Mouse (Mus musculus) bone marrow, adult 2 months (tissue): Measurements from ENCODE around the gene Kdm6b. TPM values are rescaled to one million over a fixed set of nuclear protein-coding genes. Genes with fewer than 3 reads are reported as not detected.
A peak's percentile ranks its signal among the peaks of the same experiment; 100 is the strongest.

ENCODE experiments used
- H3K27ac ChIP-seq: fragments of 200-500 bp; 2 replicates; pipeline ENCODE4 v1.5.1; 2012; ENCODE audit warnings: low read depth, mild to moderate bottlenecking, control low read depth, inconsistent platforms, low read length; ENCODE audit not compliant: control insufficient read depth, poor library complexity, insufficient read depth
- H3K4me1 ChIP-seq: fragments of 200-500 bp; 2 replicates; pipeline ENCODE4 v1.6.1; 2011; ENCODE audit warnings: low read length; ENCODE audit not compliant: control insufficient read depth, insufficient read depth
- H3K4me3 ChIP-seq: fragments of 200-500 bp; replicated peaks from 2 replicates; pipeline ENCODE3; 2011; ENCODE audit warnings: mild to moderate bottlenecking, low read depth, low read length, control low read depth; ENCODE audit not compliant: control insufficient read depth
- CTCF ChIP-seq: fragments of 200-500 bp; IDR thresholded peaks from 2 replicates; pipeline ENCODE4 v1.5.1; 2011; ENCODE audit warnings: low read length, control low read depth; ENCODE audit not compliant: control insufficient read depth, insufficient read depth
- POLR2A ChIP-seq: fragments of 200-500 bp; IDR thresholded peaks from 2 replicates; pipeline ENCODE4 v1.6.1; 2011; ENCODE audit warnings: low read depth, mild to moderate bottlenecking, control low read depth, low read length, borderline replicate concordance; ENCODE audit not compliant: control insufficient read depth
- WGBS: fragments of 180-500 bp; shearing (Covaris S2); methylation state at CpG from one replicate; pipeline ENCODE4 v1.1.7; 2018; 5-methylcytosine and 5-hydroxymethylcytosine counted together
- polyA plus RNA-seq: library from polyadenylated mRNA; stranded (reverse); fragments of >200 nt; gene quantifications from 2 replicates; pipeline ENCODE4 v1.2.4, GENCODE M21; 2011; ENCODE audit warnings: low replicate concordance; ENCODE audit not compliant: missing spikeins, insufficient read depth, insufficient read length

Kdm6b gene
- polyA plus RNA-seq, 1 experiment, result 29.2 TPM

- 3% methylated on average over 39 of the region's 39 CpGs for WGBS
- Histone ChIP-seq H3K27ac (peak overlapping the region; percentile 96), H3K4me3 (peak overlapping the region; percentile 98), H3K4me1 (peaks cover 5% of the 10 kb centered on the region; the same call in 1 of the 2 replicates)
- TF ChIP-seq CTCF (no peak), POLR2A (no peak)
These were observed 1.8 kb downstream of the Kdm6b start for GRCm38 (mm10) chr11:69411538-69412203.

DNA sequence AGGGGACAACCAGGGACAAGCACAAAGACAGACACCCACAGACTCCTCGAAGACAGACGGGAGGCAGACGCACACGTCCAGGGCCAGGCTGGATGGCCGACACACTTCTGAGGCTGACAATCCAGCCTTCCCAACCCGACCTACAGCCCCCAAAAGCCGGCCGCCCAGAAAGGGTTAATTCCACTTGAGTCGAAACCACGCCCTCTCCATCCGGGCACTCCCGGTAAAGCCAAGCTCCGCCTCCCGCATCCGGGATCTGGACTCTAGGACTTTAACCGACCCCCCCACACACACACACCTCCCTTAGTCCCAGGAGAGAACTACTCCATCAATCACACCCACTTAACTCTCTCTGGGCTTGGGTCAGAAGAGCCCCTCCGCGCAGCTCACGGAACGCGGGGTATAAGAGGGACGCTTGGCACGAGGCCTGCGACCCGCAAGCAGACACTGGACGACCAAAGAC, 2.4 kb downstream of the Kdm6b start:
- TF ChIP-seq CTCF, result no peak
- peak; percentile 57 for TF ChIP-seq POLR2A
- Histone ChIP-seq H3K4me1 (peaks cover 5% of the 10 kb centered on the region; the same call in 1 of the 2 replicates), H3K4me3 (peak overlapping the region; percentile 98), H3K27ac (peak overlapping the region; percentile 96)
- 0% methylated on average over 26 of the region's 26 CpGs for WGBS

GRCm38 (mm10) chr11:69410310-69411072, 3.0 kb downstream of the Kdm6b start:
- peaks cover 5% of the 10 kb centered on the region; the same call in 1 of the 2 replicates for H3K4me1 ChIP-seq
- H3K4me3 ChIP-seq, result peak overlapping the region; percentile 98
- under 1% methylated on average over 41 of the region's 41 CpGs for WGBS
- no peak for TF ChIP-seq CTCF
- no peak for TF ChIP-seq POLR2A
- peak overlapping the region; percentile 96 for H3K27ac ChIP-seq

DNA sequence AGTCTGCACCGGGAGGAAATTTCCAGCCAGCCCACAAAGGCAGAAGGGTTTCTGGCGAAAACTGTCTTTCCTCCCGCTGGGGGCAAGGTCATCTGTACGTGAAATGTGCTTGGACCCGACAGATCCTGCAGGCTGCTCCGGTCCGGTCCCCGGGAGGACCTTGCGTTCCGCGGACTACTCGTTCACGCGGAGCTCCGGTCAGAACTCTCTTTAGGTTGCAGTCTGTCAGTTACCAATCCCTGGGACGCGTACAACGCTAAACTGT, 3.5 kb downstream of the Kdm6b start:
- peak overlapping the region; percentile 98 for H3K4me3 ChIP-seq
- TF ChIP-seq CTCF (no peak), POLR2A (no peak; the same call in 1 of the 2 replicates)
- H3K4me1 ChIP-seq, result peaks cover 5% of the 10 kb centered on the region; the same call in 1 of the 2 replicates
- under 1% methylated on average over 18 of the region's 18 CpGs for WGBS
- H3K27ac ChIP-seq, result peak overlapping the region; percentile 96

GRCm38 (mm10) chr11:69409378-69410044, 4.0 kb downstream of the Kdm6b start:
- H3K4me1 ChIP-seq, result peaks cover 5% of the 10 kb centered on the region; the same call in 1 of the 2 replicates
- TF ChIP-seq POLR2A, result peak; percentile 1; the same call in 1 of the 2 replicates
- TF ChIP-seq CTCF, result no peak
- under 1% methylated on average over 46 of the region's 46 CpGs for WGBS
- peak overlapping the region; percentile 96 for H3K27ac ChIP-seq
- peak overlapping the region; percentile 98 for H3K4me3 ChIP-seq

DNA sequence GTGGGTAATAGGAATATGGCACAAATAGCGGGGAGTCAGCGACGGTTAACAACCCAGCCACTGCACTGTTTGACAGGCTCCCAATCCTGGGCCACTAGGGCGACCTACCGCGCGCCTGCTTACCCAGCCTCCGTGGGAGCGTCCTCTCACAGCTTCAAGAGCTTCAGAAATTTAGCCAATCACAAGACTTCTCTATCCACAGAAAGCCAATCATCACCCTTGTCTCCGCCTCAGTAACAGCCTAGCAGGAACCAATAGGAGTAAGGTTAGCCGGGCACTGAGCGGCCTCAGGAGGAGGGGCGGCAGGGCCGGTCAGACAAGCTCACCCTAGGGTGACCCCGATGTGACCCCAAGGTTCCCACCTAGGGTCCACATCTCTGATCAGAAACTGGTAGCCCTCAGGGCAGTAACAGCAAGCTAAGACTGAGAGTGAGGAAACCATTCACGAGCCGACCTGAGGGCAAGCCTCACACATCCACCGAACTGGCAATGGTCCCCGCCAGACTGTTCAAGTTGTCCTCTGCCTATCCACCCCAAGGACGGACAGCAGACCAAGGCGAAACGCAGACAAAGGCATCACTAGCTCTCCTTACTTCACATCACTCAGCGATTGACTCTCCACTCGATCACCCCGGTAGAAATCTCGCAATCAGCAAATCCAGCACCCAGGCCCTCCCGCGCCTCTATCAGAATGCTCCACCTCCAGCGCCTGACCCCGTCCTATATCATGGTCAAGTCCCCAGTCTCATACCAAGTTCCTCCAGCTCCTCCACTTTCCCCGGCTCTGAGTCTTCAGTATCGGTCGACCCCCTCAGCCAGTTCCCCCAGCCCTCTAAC, 4.7 kb downstream of the Kdm6b start:
- WGBS, result under 1% methylated on average over 33 of the region's 33 CpGs
- peak overlapping the region; percentile 96 for H3K27ac ChIP-seq
- peaks cover 5% of the 10 kb centered on the region; the same call in 1 of the 2 replicates for H3K4me1 ChIP-seq

DNA sequence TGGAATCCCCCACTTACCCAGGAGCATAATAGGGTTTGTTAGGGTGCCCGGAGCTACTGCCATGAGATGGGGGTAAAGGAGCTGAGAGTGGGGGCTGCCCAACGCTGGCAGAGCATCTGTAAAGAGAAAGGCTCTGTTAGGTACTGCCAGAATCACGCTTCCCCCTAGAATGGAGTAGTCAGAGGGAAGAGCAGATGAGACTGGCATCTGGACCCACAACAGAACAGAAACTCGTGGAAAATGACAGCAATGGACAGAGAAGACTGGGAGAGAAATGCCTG, 5.8 kb downstream of the Kdm6b start:
- Histone ChIP-seq H3K4me3 (no peak overlapping the region), H3K4me1 (peaks cover 4% of the 10 kb centered on the region; the same call in 1 of the 2 replicates), H3K27ac (no peak overlapping the region; the same call in 1 of the 2 replicates)
- WGBS, result 86% methylated on average over 4 of the region's 4 CpGs
- TF ChIP-seq POLR2A (no peak), CTCF (no peak)

More for the DNA sequence above, 4.7 kb downstream of the Kdm6b start:
- peak overlapping the region; percentile 98 for H3K4me3 ChIP-seq
- TF ChIP-seq POLR2A, result peak; percentile 79; the same call in 1 of the 2 replicates
- TF ChIP-seq CTCF, result no peak
